ENCODE assay signal across 9 mouse cellular contexts in genomic region chr12:4856160-4856559, GRCm38 (mm10). TPM values are rescaled to one million over a fixed set of nuclear protein-coding genes. Genes with fewer than 3 reads are reported as not detected.
DNase-seq lines count a peak whose midpoint lies in the region; ATAC-seq and TF ChIP-seq lines count a peak whose summit lies in the region.
"Had no signal": no experiment of that assay in that cellular context is flagged by ENCODE, and none has a peak within 500 bp of the region (broad histone marks: within the 10 kb centered on the region; RNA-seq: fewer than 3 reads in every experiment).

No protein-coding gene starts in this region.

- no peaks in the 10 kb centered on the region for H3K9me3 ChIP-seq in hindbrain, postnatal 0 days (ENCODE audit: low read length)
- H3K9me3 ChIP-seq in hindbrain, embryonic 16.5 days (ENCODE audit: control insufficient read depth, low read length), result no peaks in the 10 kb centered on the region
- H3K9me3 ChIP-seq in midbrain, embryonic 10.5 days (replicated peaks), result peaks cover 3% of the 10 kb centered on the region; the same call in 1 of the 2 replicates

- no peak overlapping the region for H3K4me2 ChIP-seq in hindbrain, postnatal 0 days (ENCODE audit: low read depth, low read length)
- H3K4me2 ChIP-seq in hindbrain, embryonic 16.5 days (ENCODE audit: low read length), result no peak overlapping the region

- no peak overlapping the region for H3K9ac ChIP-seq in hindbrain, postnatal 0 days (replicated peaks; ENCODE audit: low read length)
- no peak overlapping the region for H3K9ac ChIP-seq in hindbrain, embryonic 16.5 days (ENCODE audit: low read depth, low read length)

- TF ChIP-seq CTCF in hindbrain, postnatal 0 days (IDR thresholded peaks at IDR 0.05; ENCODE audit: low read depth), result peak; percentile 43; the same call in 1 of the 2 replicates

- ATAC-seq in hindbrain, postnatal 0 days, result no peak
- ATAC-seq in hindbrain, embryonic 16.5 days, result no peak
- ATAC-seq in inflammation-experienced regulatory T-cells, adult 6 months, result no peak
- ATAC-seq: forebrain, embryonic 14.5 days had no signal

- H3K27ac ChIP-seq in hindbrain, postnatal 0 days, result no peak overlapping the region
- H3K27ac ChIP-seq in hindbrain, embryonic 16.5 days (ENCODE audit: low read depth, low read length), result no peak overlapping the region
- H3K27ac ChIP-seq in midbrain, embryonic 10.5 days (replicated peaks), result no peak overlapping the region

- no peak overlapping the region for H3K4me3 ChIP-seq in hindbrain, postnatal 0 days (ENCODE audit: low read length)
- H3K4me3 ChIP-seq in hindbrain, embryonic 16.5 days (ENCODE audit: low read length), result no peak overlapping the region
- H3K4me3 ChIP-seq in midbrain, embryonic 10.5 days, result no peak overlapping the region

- no peak for DNase-seq in hindbrain, postnatal 0 days (ENCODE audit: low spot score)
- peak; percentile 51 for DNase-seq in 3T3-L1 (ENCODE audit: low read depth, low spot score)
- DNase-seq in ES-CJ7 (ENCODE audit: low read depth, low spot score), result peak; percentile 76
- DNase-seq in lung, postnatal 10 days, result peak; percentile 28
- DNase-seq in midbrain, embryonic 10.5 days (ENCODE audit: low spot score), result no peak
- DNase-seq in layer of hippocampus, adult 9-10 months (ENCODE audit: low spot score), result no peak

- WGBS in hindbrain, postnatal 0 days, result 99% methylated on average over 5 of the region's 5 CpGs
- WGBS in hindbrain, embryonic 16.5 days, result 97% methylated on average over 5 of the region's 5 CpGs
- 97% methylated on average over 5 of the region's 5 CpGs for WGBS in midbrain, embryonic 10.5 days

- no peaks in the 10 kb centered on the region for H3K27me3 ChIP-seq in hindbrain, postnatal 0 days (ENCODE audit: insufficient read depth, low read length)
- H3K27me3 ChIP-seq in hindbrain, embryonic 16.5 days (replicated peaks; ENCODE audit: control insufficient read depth, insufficient read depth, low read length), result no peaks in the 10 kb centered on the region
- no peaks in the 10 kb centered on the region for H3K27me3 ChIP-seq in midbrain, embryonic 10.5 days (ENCODE audit: low read depth, poor library complexity, severe bottlenecking)

- H3K36me3 ChIP-seq in hindbrain, postnatal 0 days (ENCODE audit: insufficient read depth, low read length), result 0 out of 2 replicates have a peak, but pooled peaks cover 3% of the 10 kb centered on the region
- peaks cover 3% of the 10 kb centered on the region; the same call in 1 of the 2 replicates for H3K36me3 ChIP-seq in hindbrain, embryonic 16.5 days (ENCODE audit: control insufficient read depth, insufficient read depth, low read length)
- peaks cover 70% of the 10 kb centered on the region for H3K36me3 ChIP-seq in midbrain, embryonic 10.5 days

- H3K4me1 ChIP-seq in hindbrain, postnatal 0 days (ENCODE audit: insufficient read depth, low read length), result no peaks in the 10 kb centered on the region
- no peaks in the 10 kb centered on the region for H3K4me1 ChIP-seq in hindbrain, embryonic 16.5 days (ENCODE audit: control insufficient read depth, insufficient read depth, low read depth, low read length)
- peaks cover 6% of the 10 kb centered on the region for H3K4me1 ChIP-seq in midbrain, embryonic 10.5 days

RNA-seq across cellular contexts. Expression of gene Wdcp, which starts 13.1 kb away (rescaled TPM):
- total RNA-seq in hindbrain, postnatal 0 days (2014; rRNA removed), result 9.9 and 10.3 TPM in 2 replicates
- 14.5 and 15.0 TPM in 2 replicates for polyA plus RNA-seq in hindbrain, postnatal 0 days (2015; fragmentation: Nextera tagmentation; extraction: Ambion mirVana)
- 12.4 and 14.6 TPM in 2 replicates for polyA plus RNA-seq in hindbrain, embryonic 16.5 days (2015; fragmentation: Nextera tagmentation; extraction: Ambion mirVana)
- polyA plus RNA-seq in inflammation-experienced regulatory T-cells, adult 6 months (2017; shearing (Covaris generic)), result 10 to 100 TPM in 2 of 3 experiments, 1 to 10 TPM in 1; 9.4 to 13.1 (median 12.3) TPM
- polyA plus RNA-seq in midbrain, embryonic 10.5 days (2016; fragmentation: Nextera tagmentation; extraction: Ambion mirVana), result 25.1 and 28.5 TPM in 2 replicates

RNA-seq across cellular contexts. Expression of gene Fkbp1b, which starts 14.8 kb away (rescaled TPM):
- 73.2 and 77.4 TPM in 2 replicates for total RNA-seq in hindbrain, postnatal 0 days (2014; rRNA removed)
- polyA plus RNA-seq in hindbrain, postnatal 0 days (2015; fragmentation: Nextera tagmentation; extraction: Ambion mirVana), result 101 and 103 TPM in 2 replicates
- polyA plus RNA-seq in hindbrain, embryonic 16.5 days (2015; fragmentation: Nextera tagmentation; extraction: Ambion mirVana), result 64.0 and 80.0 TPM in 2 replicates
- 1 to 10 TPM in 1 of 3 experiments, under 1 TPM in 1, not detected in 1; 0.65 to 1.1 TPM for polyA plus RNA-seq in inflammation-experienced regulatory T-cells, adult 6 months (2017; shearing (Covaris generic))
- 4.3 and 8.1 TPM in 2 replicates for polyA plus RNA-seq in midbrain, embryonic 10.5 days (2016; fragmentation: Nextera tagmentation; extraction: Ambion mirVana)

RNA-seq across cellular contexts. Expression of gene Mfsd2b, which starts 18.0 kb away (rescaled TPM):
- total RNA-seq in hindbrain, postnatal 0 days (2014; rRNA removed), result 3.6 and 3.8 TPM in 2 replicates
- polyA plus RNA-seq in hindbrain, postnatal 0 days (2015; fragmentation: Nextera tagmentation; extraction: Ambion mirVana), result 1.5 and 1.8 TPM in 2 replicates
- polyA plus RNA-seq in hindbrain, embryonic 16.5 days (2015; fragmentation: Nextera tagmentation; extraction: Ambion mirVana), result 2.5 and 2.6 TPM in 2 replicates
- polyA plus RNA-seq in inflammation-experienced regulatory T-cells, adult 6 months (2017; shearing (Covaris generic)), result under 1 TPM; 0.39 to 0.69 (median 0.68) TPM
- 3.5 and 4.6 TPM in 2 replicates for polyA plus RNA-seq in midbrain, embryonic 10.5 days (2016; fragmentation: Nextera tagmentation; extraction: Ambion mirVana)

RNA-seq across cellular contexts. Expression of gene Sf3b6, which starts 38.8 kb away (rescaled TPM):
- 64.7 and 77.8 TPM in 2 replicates for total RNA-seq in hindbrain, postnatal 0 days (2014; rRNA removed)
- polyA plus RNA-seq in hindbrain, postnatal 0 days (2015; fragmentation: Nextera tagmentation; extraction: Ambion mirVana), result 299 and 347 TPM in 2 replicates
- 163 and 189 TPM in 2 replicates for polyA plus RNA-seq in hindbrain, embryonic 16.5 days (2015; fragmentation: Nextera tagmentation; extraction: Ambion mirVana)
- polyA plus RNA-seq in inflammation-experienced regulatory T-cells, adult 6 months (2017; shearing (Covaris generic)), result 100 to 1,000 TPM; 215 to 404 (median 344) TPM
- polyA plus RNA-seq in midbrain, embryonic 10.5 days (2016; fragmentation: Nextera tagmentation; extraction: Ambion mirVana), result 319 and 337 TPM in 2 replicates

RNA-seq across cellular contexts. Expression of gene Ubxn2a, which starts 51.3 kb away (rescaled TPM):
- total RNA-seq in hindbrain, postnatal 0 days (2014; rRNA removed), result 19.0 and 26.1 TPM in 2 replicates
- polyA plus RNA-seq in hindbrain, postnatal 0 days (2015; fragmentation: Nextera tagmentation; extraction: Ambion mirVana), result 49.2 and 50.8 TPM in 2 replicates
- polyA plus RNA-seq in hindbrain, embryonic 16.5 days (2015; fragmentation: Nextera tagmentation; extraction: Ambion mirVana), result 43.1 and 47.5 TPM in 2 replicates
- polyA plus RNA-seq in inflammation-experienced regulatory T-cells, adult 6 months (2017; shearing (Covaris generic)), result 10 to 100 TPM; 13.3 to 17.3 (median 14.9) TPM
- polyA plus RNA-seq in midbrain, embryonic 10.5 days (2016; fragmentation: Nextera tagmentation; extraction: Ambion mirVana), result 19.1 and 21.1 TPM in 2 replicates

Comparison
In these comparisons a context has a peak if more than half of its experiments do, and no peak if none do; other contexts are left out.
1. DNase-seq: peak in 3T3-L1 (single experiment), ES-CJ7 (single experiment) and lung, postnatal 10 days (single experiment); none in hindbrain, postnatal 0 days (single experiment), midbrain, embryonic 10.5 days (single experiment) and layer of hippocampus, adult 9-10 months (single experiment).